Mouse (Mus musculus) bone marrow, adult 2 months (tissue): Measurements from ENCODE around the gene Stk39.

Source experiments
- CTCF ChIP-seq: fragments of 200-500 bp; IDR thresholded peaks from 2 replicates; pipeline ENCODE4 v1.5.1; 2011; ENCODE audit warnings: low read length, control low read depth; ENCODE audit not compliant: control insufficient read depth, insufficient read depth
- POLR2A ChIP-seq: fragments of 200-500 bp; IDR thresholded peaks from 2 replicates; pipeline ENCODE4 v1.6.1; 2011; ENCODE audit warnings: low read depth, mild to moderate bottlenecking, control low read depth, low read length, borderline replicate concordance; ENCODE audit not compliant: control insufficient read depth

- TF ChIP-seq POLR2A = no peak
- TF ChIP-seq CTCF = no peak
These were observed 43.3 kb upstream of the Stk39 start for GRCm38 (mm10) chr2:68515409-68515808.
